Mouse (Mus musculus) megakaryocyte, embryonic 14.5 days (primary cell): ENCODE data around the gene Clcn6.

Experiments
- FLI1 ChIP-seq: IDR thresholded peaks from 2 replicates; pipeline ENCODE4 v1.6.1; 2012; ENCODE audit warnings: low read length, inconsistent platforms, mixed read lengths
- GATA1 ChIP-seq: IDR thresholded peaks from 3 replicates; pipeline ENCODE4 v1.6.1; 2012; ENCODE audit warnings: mixed read lengths, low read length, inconsistent platforms, borderline replicate concordance

- TF ChIP-seq GATA1 (no peak), FLI1 (no peak)
Measured at GRCm38 (mm10) chr4:148067346-148067745, 28.7 kb upstream of the Clcn6 start.
